In genomic region chr15:85131275-85132192, GRCm38 (mm10) we compare ENCODE assay signal across 7 mouse cellular contexts. TPM values are rescaled to one million over a fixed set of nuclear protein-coding genes. Genes with fewer than 3 reads are reported as not detected.
A peak's percentile ranks its signal among the peaks of the same experiment; 100 is the strongest.
DNase-seq lines count a peak whose midpoint lies in the region; ATAC-seq and TF ChIP-seq lines count a peak whose summit lies in the region.

Gene Smc1b (minus strand): TSS chr15:85131964.
Gene Ribc2 (plus strand): TSS chr15:85132078.

- H3K9ac ChIP-seq in embryonic facial prominence, embryonic 13.5 days, result peak within 1 kb of the TSS; percentile 62
- H3K9ac ChIP-seq in heart, embryonic 12.5 days, result no peak within 1 kb of the TSS
- H3K9ac ChIP-seq in kidney, embryonic 15.5 days, result 0 out of 2 replicates have a peak within 1 kb of the TSS, but pooled peaks have one; percentile 26
- H3K9ac ChIP-seq in limb, embryonic 13.5 days, result peak within 1 kb of the TSS; percentile 59
- H3K9ac ChIP-seq in midbrain, postnatal 0 days (replicated peaks; ENCODE audit: low read length, poor library complexity, severe bottlenecking), result no peak within 1 kb of the TSS; the same call in 1 of the 2 replicates

- H3K4me1 ChIP-seq in embryonic facial prominence, embryonic 13.5 days, result peaks cover 15% of the 10 kb centered on the region
- peaks cover 4% of the 10 kb centered on the region; the same call in 1 of the 2 replicates for H3K4me1 ChIP-seq in heart, embryonic 12.5 days (replicated peaks)
- peaks cover 19% of the 10 kb centered on the region for H3K4me1 ChIP-seq in kidney, embryonic 15.5 days
- peaks cover 9% of the 10 kb centered on the region for H3K4me1 ChIP-seq in limb, embryonic 13.5 days
- H3K4me1 ChIP-seq in midbrain, postnatal 0 days (ENCODE audit: insufficient read depth, low read length), result 0 out of 2 replicates have a peak, but pooled peaks cover 4% of the 10 kb centered on the region
- peaks cover 2% of the 10 kb centered on the region for H3K4me1 ChIP-seq in testis, adult 2 months (ENCODE audit: control insufficient read depth, insufficient read depth, low read length)

- no peaks in the 10 kb centered on the region for H3K27me3 ChIP-seq in embryonic facial prominence, embryonic 13.5 days
- H3K27me3 ChIP-seq in heart, embryonic 12.5 days (replicated peaks), result peaks cover 27% of the 10 kb centered on the region
- H3K27me3 ChIP-seq in kidney, embryonic 15.5 days, result peaks cover 3% of the 10 kb centered on the region; the same call in 1 of the 2 replicates
- peaks cover 10% of the 10 kb centered on the region; the same call in 1 of the 2 replicates for H3K27me3 ChIP-seq in limb, embryonic 13.5 days
- H3K27me3 ChIP-seq in midbrain, postnatal 0 days (ENCODE audit: insufficient read depth, low read length), result no peaks in the 10 kb centered on the region
- no peaks in the 10 kb centered on the region for H3K27me3 ChIP-seq in testis, adult 2 months (ENCODE audit: control insufficient read depth, insufficient read depth, low read length)

- peak within 1 kb of the TSS; percentile 66 for H3K4me2 ChIP-seq in embryonic facial prominence, embryonic 13.5 days
- H3K4me2 ChIP-seq in heart, embryonic 12.5 days, result peak within 1 kb of the TSS; percentile 65
- peak within 1 kb of the TSS; percentile 72 for H3K4me2 ChIP-seq in kidney, embryonic 15.5 days
- H3K4me2 ChIP-seq in limb, embryonic 13.5 days (replicated peaks), result peak within 1 kb of the TSS; percentile 70
- H3K4me2 ChIP-seq in midbrain, postnatal 0 days (ENCODE audit: low read depth, low read length, poor library complexity, severe bottlenecking), result peak within 1 kb of the TSS; percentile 60

- DNase-seq in c-Kit-positive CD71-negative TER-119-negative erythroid progenitor cells, embryonic 14.5 days (ENCODE audit: low read depth), result peak; percentile 12
- DNase-seq in midbrain, postnatal 0 days (ENCODE audit: low spot score), result peak; percentile 92

- H3K4me3 ChIP-seq in embryonic facial prominence, embryonic 13.5 days, result peak within 1 kb of the TSS; percentile 40
- peak within 1 kb of the TSS; percentile 30 for H3K4me3 ChIP-seq in heart, embryonic 12.5 days
- peak within 1 kb of the TSS; percentile 38 for H3K4me3 ChIP-seq in kidney, embryonic 15.5 days (replicated peaks)
- peak within 1 kb of the TSS; percentile 45 for H3K4me3 ChIP-seq in limb, embryonic 13.5 days
- H3K4me3 ChIP-seq in midbrain, postnatal 0 days (ENCODE audit: low read depth, low read length), result peak within 1 kb of the TSS; percentile 35
- peak within 1 kb of the TSS; percentile 99 for H3K4me3 ChIP-seq in testis, adult 2 months (ENCODE audit: control insufficient read depth, low read depth, low read length)

- peaks cover 5% of the 10 kb centered on the region; the same call in 1 of the 2 replicates for H3K9me3 ChIP-seq in embryonic facial prominence, embryonic 13.5 days
- 0 out of 2 replicates have a peak, but pooled peaks cover 4% of the 10 kb centered on the region for H3K9me3 ChIP-seq in heart, embryonic 12.5 days (replicated peaks)
- peaks cover 4% of the 10 kb centered on the region; the same call in 1 of the 2 replicates for H3K9me3 ChIP-seq in kidney, embryonic 15.5 days (replicated peaks)
- no peaks in the 10 kb centered on the region for H3K9me3 ChIP-seq in limb, embryonic 13.5 days
- no peaks in the 10 kb centered on the region for H3K9me3 ChIP-seq in midbrain, postnatal 0 days (ENCODE audit: low read length)

- H3K36me3 ChIP-seq in embryonic facial prominence, embryonic 13.5 days, result no peaks in the 10 kb centered on the region
- H3K36me3 ChIP-seq in heart, embryonic 12.5 days, result no peaks in the 10 kb centered on the region
- H3K36me3 ChIP-seq in kidney, embryonic 15.5 days, result no peaks in the 10 kb centered on the region
- H3K36me3 ChIP-seq in limb, embryonic 13.5 days, result no peaks in the 10 kb centered on the region
- no peaks in the 10 kb centered on the region for H3K36me3 ChIP-seq in midbrain, postnatal 0 days (ENCODE audit: insufficient read depth, low read length)
- H3K36me3 ChIP-seq in testis, adult 2 months (ENCODE audit: control insufficient read depth, insufficient read depth, low read length), result peaks cover 7% of the 10 kb centered on the region

- TF ChIP-seq POLR2A in testis, adult 2 months (IDR thresholded peaks at IDR 0.05; ENCODE audit: control insufficient read depth, low read depth, low read length), result peak; percentile 23; the same call in 1 of the 2 replicates

- WGBS in embryonic facial prominence, embryonic 13.5 days, result 30% methylated on average over 58 of the region's 58 CpGs
- WGBS in heart, embryonic 12.5 days, result 27% methylated on average over 55 of the region's 58 CpGs
- WGBS in kidney, embryonic 15.5 days, result 31% methylated on average over 56 of the region's 58 CpGs
- 31% methylated on average over 56 of the region's 58 CpGs for WGBS in limb, embryonic 13.5 days
- 32% methylated on average over 55 of the region's 58 CpGs for WGBS in midbrain, postnatal 0 days

- peak; percentile 67; the same call in 1 of the 2 replicates for ATAC-seq in embryonic facial prominence, embryonic 13.5 days (ENCODE audit: insufficient number of reproducible peaks, insufficient read depth, low FRiP score, low TSS enrichment, low read depth)
- ATAC-seq in heart, embryonic 12.5 days (ENCODE audit: insufficient number of reproducible peaks, low FRiP score), result 0 out of 2 replicates have a peak, but pooled peaks have one; percentile 25
- peak; percentile 64; the same call in 1 of the 2 replicates for ATAC-seq in kidney, embryonic 15.5 days (replicated peaks; ENCODE audit: low FRiP score)
- peak; percentile 44; the same call in 1 of the 2 replicates for ATAC-seq in limb, embryonic 13.5 days (ENCODE audit: low FRiP score, low read depth)
- ATAC-seq in midbrain, postnatal 0 days (ENCODE audit: low FRiP score), result peak; percentile 38; the same call in 1 of the 2 replicates

- no peak within 1 kb of the TSS for H3K27ac ChIP-seq in embryonic facial prominence, embryonic 13.5 days
- H3K27ac ChIP-seq in heart, embryonic 12.5 days (ENCODE audit: poor library complexity, severe bottlenecking), result no peak within 1 kb of the TSS
- H3K27ac ChIP-seq in kidney, embryonic 15.5 days, result no peak within 1 kb of the TSS
- H3K27ac ChIP-seq in limb, embryonic 13.5 days, result no peak within 1 kb of the TSS
- no peak within 1 kb of the TSS for H3K27ac ChIP-seq in midbrain, postnatal 0 days (ENCODE audit: low read depth, low read length)
- H3K27ac ChIP-seq in testis, adult 2 months (ENCODE audit: control insufficient read depth, insufficient read depth, low read depth, low read length), result peak within 1 kb of the TSS; percentile 91

- TF ChIP-seq CTCF in midbrain, postnatal 0 days (IDR thresholded peaks at IDR 0.05), result no peak
- TF ChIP-seq CTCF in testis, adult 2 months (IDR thresholded peaks at IDR 0.05; ENCODE audit: control insufficient read depth, insufficient read depth, insufficient replicate concordance, low read depth, low read length), result no peak

RNA-seq across cellular contexts. Expression of gene Smc1b, which starts in this region (rescaled TPM):
- 0.10 and 0.27 TPM in 2 replicates for polyA plus RNA-seq in embryonic facial prominence, embryonic 13.5 days (2015; fragmentation: Nextera tagmentation; extraction: Ambion mirVana)
- polyA plus RNA-seq in heart, embryonic 12.5 days (2016; fragmentation: Nextera tagmentation; extraction: Ambion mirVana), result 0.09 and 0.13 TPM in 2 replicates
- 0.21 and 0.22 TPM in 2 replicates for polyA plus RNA-seq in kidney, embryonic 15.5 days (2015; fragmentation: Nextera tagmentation; extraction: Ambion mirVana)
- 0.18 and 0.24 TPM in 2 replicates for polyA plus RNA-seq in limb, embryonic 13.5 days (2015; fragmentation: Nextera tagmentation; extraction: Ambion mirVana)
- total RNA-seq in midbrain, postnatal 0 days (2014; rRNA removed), result 0.60 and 0.66 TPM in 2 replicates
- 0.18 and 0.39 TPM in 2 replicates for polyA plus RNA-seq in midbrain, postnatal 0 days (2015; fragmentation: Nextera tagmentation; extraction: Ambion mirVana)
- polyA plus RNA-seq in testis, adult 2 months (2012; rRNA removed), result 22.2 and 25.1 TPM in 2 replicates

RNA-seq across cellular contexts. Expression of gene Ribc2, which starts in this region (rescaled TPM):
- polyA plus RNA-seq in embryonic facial prominence, embryonic 13.5 days (2015; fragmentation: Nextera tagmentation; extraction: Ambion mirVana), result 0.77 and 1.3 TPM in 2 replicates
- polyA plus RNA-seq in heart, embryonic 12.5 days (2016; fragmentation: Nextera tagmentation; extraction: Ambion mirVana), result 0.13 TPM in 1 of 2 replicates, not detected in the other
- polyA plus RNA-seq in kidney, embryonic 15.5 days (2015; fragmentation: Nextera tagmentation; extraction: Ambion mirVana), result 0.53 TPM in 2 replicates
- 0.83 and 1.3 TPM in 2 replicates for polyA plus RNA-seq in limb, embryonic 13.5 days (2015; fragmentation: Nextera tagmentation; extraction: Ambion mirVana)
- total RNA-seq in midbrain, postnatal 0 days (2014; rRNA removed), result 0.77 TPM in 1 of 2 replicates, not detected in the other
- polyA plus RNA-seq in midbrain, postnatal 0 days (2015; fragmentation: Nextera tagmentation; extraction: Ambion mirVana), result 0.80 and 0.93 TPM in 2 replicates
- 29.6 and 31.0 TPM in 2 replicates for polyA plus RNA-seq in testis, adult 2 months (2012; rRNA removed)

Comparison
In these comparisons a context has a peak if more than half of its experiments do, and no peak if none do; other contexts are left out.
1. RNA of gene Smc1b (polyA plus RNA-seq): 22.2 to 25.1 TPM in testis, adult 2 months; 0.18 to 0.39 TPM in midbrain, postnatal 0 days, 0.10 to 0.27 TPM in embryonic facial prominence, embryonic 13.5 days, 0.21 to 0.22 TPM in kidney, embryonic 15.5 days, 0.18 to 0.24 TPM in limb, embryonic 13.5 days and 0.09 to 0.13 TPM in heart, embryonic 12.5 days; every median in the first group is over 10 times any median in the second.
2. RNA of gene Ribc2 (polyA plus RNA-seq): 29.6 to 31.0 TPM in testis, adult 2 months; 0.77 to 1.3 TPM in embryonic facial prominence, embryonic 13.5 days, 0.80 to 0.93 TPM in midbrain, postnatal 0 days, 0.83 to 1.3 TPM in limb, embryonic 13.5 days, 0.53 TPM in kidney, embryonic 15.5 days and 0.13 TPM in heart, embryonic 12.5 days; every median in the first group is over 10 times any median in the second.
3. Peak in ATAC-seq, H3K4me3 ChIP-seq and H3K4me2 ChIP-seq in heart, embryonic 12.5 days; RNA of the genes that start here not detected or under 1 TPM.
4. Peak in ATAC-seq, H3K4me3 ChIP-seq, H3K9ac ChIP-seq and H3K4me2 ChIP-seq in kidney, embryonic 15.5 days; RNA of the genes that start here not detected or under 1 TPM.
5. Peak in DNase-seq, ATAC-seq, H3K4me3 ChIP-seq and H3K4me2 ChIP-seq in midbrain, postnatal 0 days; RNA of the genes that start here not detected or under 1 TPM.
6. H3K4me3 ChIP-seq: peak in every context shown above with its lines; median percentile 99 in testis, adult 2 months; 45 in limb, embryonic 13.5 days; 40 in embryonic facial prominence, embryonic 13.5 days; 38 in kidney, embryonic 15.5 days; 35 in midbrain, postnatal 0 days; 30 in heart, embryonic 12.5 days.
7. H3K9ac ChIP-seq: peak in embryonic facial prominence, embryonic 13.5 days (single experiment) and limb, embryonic 13.5 days (single experiment); none in heart, embryonic 12.5 days (single experiment) and midbrain, postnatal 0 days (single experiment).
8. Peak in every context shown above with its lines, with median percentiles within 50 percentile points of each other: ATAC-seq and H3K4me2 ChIP-seq.